Mouse (Mus musculus): ENCODE data around the gene Tfeb. TPM values are rescaled to one million over a fixed set of nuclear protein-coding genes. Genes with fewer than 3 reads are reported as not detected.

Tfeb gene
- total RNA-seq, 1 experiment from 2014 or later: 7.4 TPM

DNA sequence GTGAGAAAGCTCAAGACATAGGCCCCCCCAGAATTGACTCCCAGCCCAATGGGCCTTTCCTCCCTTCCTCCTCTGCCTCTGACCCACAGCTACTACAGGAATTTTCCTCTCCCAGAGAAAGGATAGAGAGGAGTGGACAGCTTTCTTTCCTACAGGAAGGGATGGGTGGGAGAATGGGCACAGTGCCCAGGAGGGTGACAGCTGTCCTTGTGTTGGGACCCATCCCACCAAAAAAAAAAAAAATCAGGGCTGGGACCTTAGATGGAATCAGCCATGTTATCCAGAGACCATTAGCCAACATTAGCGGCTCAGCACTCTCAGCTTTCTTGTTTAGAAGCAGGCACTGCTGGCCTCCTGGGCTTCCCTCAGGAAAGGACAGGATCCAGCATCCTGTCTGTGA is 30.6 kb upstream of the Tfeb start:
- no peak for ATAC-seq (replicated peaks in 1 of 2; ENCODE audit: insufficient read depth in 1 of 2, low FRiP score in 2 of 2, low TSS enrichment in 1 of 2, low read depth in 1 of 2, poor library complexity in 2 of 2, severe bottlenecking in 2 of 2)

DNA sequence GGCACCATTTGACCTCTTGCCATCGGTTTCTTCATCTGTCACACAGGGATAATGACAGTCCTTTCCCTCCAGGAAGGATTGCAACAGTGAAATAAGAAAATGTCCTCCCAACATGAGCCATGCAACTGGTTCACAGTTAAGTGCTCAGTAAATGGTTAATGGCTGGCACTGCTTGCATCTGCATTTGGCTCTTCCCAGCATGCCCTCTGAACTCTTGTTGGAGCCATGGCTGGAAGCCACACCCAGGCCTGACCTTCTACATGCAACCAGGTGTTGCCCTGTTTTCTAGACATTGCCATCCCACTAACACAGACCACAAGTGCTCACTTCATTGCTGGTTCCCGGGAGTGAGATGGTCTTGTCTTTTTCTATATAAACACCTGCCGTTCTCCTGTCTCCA is 28.9 kb upstream of the Tfeb start:
- ATAC-seq (replicated peaks in 1 of 2; ENCODE audit: insufficient read depth in 1 of 2, low FRiP score in 2 of 2, low TSS enrichment in 1 of 2, low read depth in 1 of 2, poor library complexity in 2 of 2, severe bottlenecking in 2 of 2): no peak

DNA sequence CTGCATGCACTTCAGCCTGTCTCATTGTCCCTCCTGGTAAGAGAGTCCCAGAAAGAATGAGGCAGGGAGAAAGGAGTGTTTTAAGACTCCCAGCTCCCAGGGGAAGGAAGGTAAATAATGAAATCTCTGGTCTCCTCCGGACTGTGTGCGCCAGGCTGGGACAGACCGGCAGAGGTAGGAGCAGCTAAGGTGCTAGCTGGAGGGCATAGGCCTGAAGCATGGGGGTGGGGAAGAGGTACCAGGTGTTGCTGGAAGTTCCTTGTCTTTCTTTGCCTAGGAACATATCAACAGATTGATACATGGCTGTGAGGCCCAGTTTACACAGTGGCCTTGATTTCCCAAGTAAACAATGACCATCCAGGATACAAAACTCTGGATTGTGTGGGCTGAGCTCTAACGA is 27.9 kb upstream of the Tfeb start:
- ATAC-seq (replicated peaks in 1 of 2; ENCODE audit: insufficient read depth in 1 of 2, low FRiP score in 2 of 2, low TSS enrichment in 1 of 2, low read depth in 1 of 2, poor library complexity in 2 of 2, severe bottlenecking in 2 of 2): no peak

DNA sequence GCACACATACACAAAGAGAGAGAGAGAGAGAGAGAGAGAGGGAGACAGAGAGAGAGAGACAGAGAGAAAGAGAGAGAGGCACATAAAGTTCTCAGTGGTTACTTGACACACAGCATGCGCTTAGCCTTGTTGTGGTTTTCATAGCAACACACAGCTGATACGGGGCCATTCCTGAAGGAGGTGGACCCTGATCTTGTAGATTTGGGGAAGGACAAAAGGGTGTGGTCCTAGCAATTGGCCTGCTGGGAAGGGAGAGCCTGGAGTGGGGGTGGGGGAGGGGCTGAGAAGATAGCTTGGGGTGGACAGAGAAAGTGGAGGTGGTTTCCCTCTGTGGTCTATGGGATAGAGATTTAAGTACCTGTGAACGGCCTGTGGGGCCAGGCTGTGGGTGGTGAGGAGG is 26.8 kb upstream of the Tfeb start:
- no peak for ATAC-seq (replicated peaks in 1 of 2; ENCODE audit: insufficient read depth in 1 of 2, low FRiP score in 2 of 2, low TSS enrichment in 1 of 2, low read depth in 1 of 2, poor library complexity in 2 of 2, severe bottlenecking in 2 of 2)

DNA sequence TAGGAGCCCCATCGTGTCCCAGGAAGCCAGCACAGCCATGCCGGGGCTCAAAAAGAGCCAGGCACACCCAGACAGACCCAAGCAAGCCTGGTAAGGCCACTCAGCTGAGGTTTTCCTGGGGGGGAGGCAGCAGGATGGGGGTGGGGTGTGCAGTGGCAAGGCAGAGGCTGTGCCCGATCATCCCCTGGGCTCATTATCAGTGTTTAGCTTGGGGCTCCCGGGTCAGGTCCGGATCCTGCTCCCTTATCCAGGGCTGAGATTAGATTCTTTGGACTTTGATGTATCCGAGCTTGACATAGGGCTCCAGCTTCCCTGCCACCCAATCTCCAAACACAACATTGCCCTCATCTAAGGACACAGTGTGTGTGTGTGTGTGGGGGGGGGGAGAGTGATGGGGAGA is 24.9 kb upstream of the Tfeb start:
- ATAC-seq (replicated peaks in 1 of 2; ENCODE audit: insufficient read depth in 1 of 2, low FRiP score in 2 of 2, low TSS enrichment in 1 of 2, low read depth in 1 of 2, poor library complexity in 2 of 2, severe bottlenecking in 2 of 2): no peak

DNA sequence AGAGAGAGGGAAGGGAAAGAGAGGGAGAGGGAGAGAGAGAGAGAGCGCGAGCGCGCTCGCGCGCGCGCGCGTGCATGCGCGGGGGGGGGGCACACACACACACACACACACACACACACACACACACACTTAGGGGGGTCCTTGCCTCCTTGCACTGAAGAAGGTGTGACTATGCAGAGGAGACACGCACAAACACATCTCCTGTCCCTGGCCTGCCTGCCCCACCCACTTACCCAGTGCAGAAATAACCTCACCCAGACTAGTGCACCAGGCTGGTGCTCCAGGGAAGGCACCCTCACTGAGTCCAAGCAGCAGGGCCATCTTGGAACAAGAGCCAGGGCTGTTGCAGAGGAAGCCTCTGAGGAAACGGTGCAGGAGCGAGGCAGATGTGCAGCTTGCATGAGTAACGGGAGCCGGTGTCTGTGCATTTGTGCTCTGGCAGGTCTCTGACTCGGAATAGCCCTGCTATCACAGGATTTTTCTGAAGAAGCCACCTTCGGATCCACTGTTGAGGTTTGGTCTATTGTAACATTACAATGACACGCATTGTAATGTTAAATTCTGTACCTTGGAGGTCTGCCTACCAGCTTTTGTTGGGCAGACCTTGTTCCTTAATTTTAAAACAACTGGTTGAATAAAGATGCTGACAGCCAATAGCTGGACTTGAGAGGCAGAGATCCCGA is 23.8 kb upstream of the Tfeb start:
- no peak for ATAC-seq (replicated peaks in 1 of 2; ENCODE audit: insufficient read depth in 1 of 2, low FRiP score in 2 of 2, low TSS enrichment in 1 of 2, low read depth in 1 of 2, poor library complexity in 2 of 2, severe bottlenecking in 2 of 2)

DNA sequence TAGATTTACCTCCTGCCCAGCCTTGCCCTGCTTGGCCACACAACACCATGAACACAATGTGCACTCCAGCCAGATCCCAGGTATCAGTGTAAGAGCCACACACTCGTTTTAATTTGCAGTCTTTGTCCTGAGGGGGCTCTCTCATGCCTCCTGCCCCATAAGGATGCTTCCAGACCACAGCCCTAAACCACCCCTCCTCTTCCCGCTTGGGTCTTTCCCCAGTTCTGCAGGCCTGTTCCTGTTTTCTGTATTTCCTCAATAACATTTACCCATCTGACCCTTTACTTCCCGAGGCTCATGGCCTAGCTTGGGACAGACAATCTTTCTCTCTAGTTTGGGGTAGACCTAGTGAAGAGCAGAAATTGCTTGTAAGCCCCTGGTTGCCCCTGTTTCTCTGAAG is 21.8 kb upstream of the Tfeb start:
- ATAC-seq (replicated peaks in 1 of 2; ENCODE audit: insufficient read depth in 1 of 2, low FRiP score in 2 of 2, low TSS enrichment in 1 of 2, low read depth in 1 of 2, poor library complexity in 2 of 2, severe bottlenecking in 2 of 2): peak in 1 of 2 experiments; percentile 51; a peak in 2 of 4 replicates

DNA sequence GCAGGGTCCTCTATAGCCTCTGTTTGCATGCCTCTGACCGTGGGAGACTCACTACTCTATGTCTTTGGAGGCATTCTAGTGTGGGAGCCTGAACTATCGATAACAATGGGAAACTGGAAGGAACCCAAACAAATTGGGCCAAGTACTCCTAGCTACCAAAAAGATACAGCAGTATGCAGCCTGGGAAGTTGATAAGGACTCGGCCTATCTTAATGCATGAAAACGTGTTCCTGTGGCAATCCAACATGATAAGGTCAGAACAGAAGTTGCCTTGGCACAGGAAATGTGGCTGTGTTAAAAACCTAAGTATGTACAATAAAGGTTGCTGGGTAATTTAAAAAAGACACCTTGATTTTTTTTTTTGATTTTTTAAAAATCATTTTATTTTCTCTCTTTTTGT is 15.6 kb upstream of the Tfeb start:
- no peak for ATAC-seq (replicated peaks in 1 of 2; ENCODE audit: insufficient read depth in 1 of 2, low FRiP score in 2 of 2, low TSS enrichment in 1 of 2, low read depth in 1 of 2, poor library complexity in 2 of 2, severe bottlenecking in 2 of 2)

DNA sequence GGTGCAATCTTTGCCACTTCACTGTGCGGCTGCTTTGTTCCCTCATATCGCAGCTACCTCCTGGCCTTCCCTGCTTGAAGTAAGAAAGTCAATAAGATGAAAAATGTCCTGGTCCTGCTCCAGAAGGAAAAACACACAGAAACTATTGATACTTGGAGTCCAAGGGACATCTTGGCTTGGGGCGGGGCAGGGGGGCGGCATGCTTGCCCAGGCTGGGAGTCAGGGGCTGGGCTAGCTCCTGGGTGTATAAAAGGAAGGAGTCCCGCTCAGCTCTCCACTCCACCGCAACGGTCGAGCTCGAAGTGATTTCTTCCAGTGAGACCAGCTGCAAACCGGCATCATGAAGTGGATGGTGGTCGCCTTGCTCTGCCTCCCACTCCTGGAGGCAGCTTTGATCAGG is 10.3 kb upstream of the Tfeb start, which contains the start of gene Pgc:
Pgc (plus strand) TSS at position 277 of the 400 bp plus-strand sequence.
- no peak for ATAC-seq (replicated peaks in 1 of 2; ENCODE audit: insufficient read depth in 1 of 2, low FRiP score in 2 of 2, low TSS enrichment in 1 of 2, low read depth in 1 of 2, poor library complexity in 2 of 2, severe bottlenecking in 2 of 2)

DNA sequence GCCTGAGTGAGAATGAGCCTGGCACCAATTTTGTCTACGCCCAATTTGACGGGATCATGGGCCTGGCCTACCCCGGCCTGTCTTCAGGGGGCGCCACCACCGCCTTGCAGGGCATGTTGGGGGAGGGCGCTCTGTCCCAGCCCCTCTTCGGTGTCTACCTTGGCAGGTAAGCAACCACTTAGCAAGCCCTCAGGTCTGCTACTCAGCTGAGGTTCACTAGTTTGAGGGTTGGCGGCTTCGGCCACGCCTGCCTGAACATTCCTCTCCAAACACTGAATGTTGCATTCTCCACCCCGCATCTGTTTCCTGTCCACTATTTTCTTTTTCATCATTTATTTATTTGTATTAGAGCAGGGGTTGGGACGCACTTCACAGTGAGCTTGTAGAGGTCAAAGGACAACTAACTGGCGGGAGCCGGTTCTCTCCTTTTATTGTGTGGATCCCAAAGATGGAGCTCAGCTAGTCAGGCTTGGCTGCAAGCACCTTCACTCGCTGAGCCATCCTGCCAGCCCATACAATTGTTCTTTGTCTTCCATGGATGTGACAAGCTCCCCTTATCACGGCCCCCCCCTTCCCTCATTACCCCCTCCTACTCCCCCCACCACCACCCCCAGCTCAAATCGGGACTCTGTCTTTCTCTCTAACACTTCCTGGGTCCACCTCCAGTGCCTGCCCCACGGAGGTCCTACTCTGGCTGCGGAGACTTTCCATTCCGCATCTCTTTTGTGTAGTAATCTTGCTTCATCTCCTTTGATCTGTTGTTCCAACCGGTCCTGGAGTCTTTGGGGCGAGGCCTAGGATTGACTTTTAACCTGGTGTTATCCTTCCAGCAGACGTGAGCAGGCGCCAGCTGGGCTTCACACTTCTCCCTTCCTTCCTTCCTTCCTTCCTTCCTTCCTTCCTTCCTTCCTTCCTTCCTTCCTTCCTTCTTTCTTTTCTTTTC is 5.9 kb upstream of the Tfeb start:
- no peak for ATAC-seq (replicated peaks in 1 of 2; ENCODE audit: insufficient read depth in 1 of 2, low FRiP score in 2 of 2, low TSS enrichment in 1 of 2, low read depth in 1 of 2, poor library complexity in 2 of 2, severe bottlenecking in 2 of 2)

DNA sequence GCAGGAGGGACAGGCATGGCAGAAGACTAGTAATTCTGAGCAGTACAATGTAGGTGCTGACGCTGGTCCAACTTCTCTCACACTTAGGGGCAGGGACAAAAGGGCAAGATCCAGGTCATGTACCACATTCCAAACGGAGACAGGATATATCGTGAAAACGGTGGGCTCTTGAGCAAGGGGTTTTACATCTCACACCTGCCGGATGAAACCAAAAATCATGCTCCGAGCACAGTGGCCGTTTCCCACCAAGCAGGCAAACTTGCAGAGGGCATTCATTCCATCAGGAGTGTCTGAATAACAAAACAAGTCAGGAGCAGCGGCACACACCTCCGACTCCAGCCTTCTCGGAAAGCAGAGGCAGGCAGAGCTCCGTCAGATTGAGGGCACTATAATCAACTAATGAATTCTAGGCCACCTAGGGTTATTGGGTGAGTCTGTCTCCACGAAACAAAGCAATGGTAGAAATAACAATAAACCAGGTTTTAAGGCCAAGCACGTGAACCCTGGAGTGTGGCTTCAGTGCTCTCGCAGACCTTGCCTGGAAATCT is 1.2 kb upstream of the Tfeb start:
- no peak for ATAC-seq (replicated peaks in 1 of 2; ENCODE audit: insufficient read depth in 1 of 2, low FRiP score in 2 of 2, low TSS enrichment in 1 of 2, low read depth in 1 of 2, poor library complexity in 2 of 2, severe bottlenecking in 2 of 2)

DNA sequence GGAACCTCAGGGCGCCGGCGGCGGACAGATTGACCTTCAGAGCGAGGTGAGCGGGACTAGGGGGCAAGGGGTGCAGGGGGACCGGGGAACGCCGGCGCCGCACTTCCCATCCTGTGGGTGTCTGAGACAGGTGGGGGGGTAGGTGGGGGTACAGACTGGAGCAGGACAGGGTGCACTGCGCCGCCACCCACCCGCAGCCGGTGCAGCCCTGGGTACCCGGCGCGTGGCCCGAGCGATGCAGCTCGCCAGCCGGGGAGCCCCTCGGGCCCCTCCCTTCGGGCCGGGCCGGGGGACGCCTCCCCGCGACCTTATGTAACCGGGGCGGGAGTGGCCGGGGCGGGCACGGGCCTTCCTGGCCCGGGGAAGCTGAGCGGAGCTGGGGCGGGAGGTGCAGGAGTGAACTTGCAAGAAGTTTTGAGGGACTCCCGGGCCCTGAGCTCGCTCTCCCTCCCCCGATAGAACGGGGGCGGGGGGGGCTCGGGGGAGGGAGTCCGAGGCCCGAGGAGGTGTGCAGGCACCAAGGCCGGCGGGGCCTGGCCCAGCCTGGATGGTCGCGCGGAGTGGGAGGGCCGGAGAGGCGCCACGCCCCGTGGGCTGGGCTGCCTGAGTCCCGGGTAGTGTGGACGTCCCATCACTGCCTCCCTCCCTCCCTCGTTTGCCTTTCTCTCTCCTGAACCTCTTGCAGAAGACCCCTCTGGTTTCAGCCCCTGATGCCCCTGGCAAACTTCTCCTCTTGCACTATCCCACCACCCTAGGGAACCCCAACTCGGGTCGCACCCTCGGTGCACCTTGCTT is 638 bp downstream of the Tfeb start:
- peak; percentile 71 to 73 for ATAC-seq (replicated peaks in 1 of 2; ENCODE audit: insufficient read depth in 1 of 2, low FRiP score in 2 of 2, low TSS enrichment in 1 of 2, low read depth in 1 of 2, poor library complexity in 2 of 2, severe bottlenecking in 2 of 2)

DNA sequence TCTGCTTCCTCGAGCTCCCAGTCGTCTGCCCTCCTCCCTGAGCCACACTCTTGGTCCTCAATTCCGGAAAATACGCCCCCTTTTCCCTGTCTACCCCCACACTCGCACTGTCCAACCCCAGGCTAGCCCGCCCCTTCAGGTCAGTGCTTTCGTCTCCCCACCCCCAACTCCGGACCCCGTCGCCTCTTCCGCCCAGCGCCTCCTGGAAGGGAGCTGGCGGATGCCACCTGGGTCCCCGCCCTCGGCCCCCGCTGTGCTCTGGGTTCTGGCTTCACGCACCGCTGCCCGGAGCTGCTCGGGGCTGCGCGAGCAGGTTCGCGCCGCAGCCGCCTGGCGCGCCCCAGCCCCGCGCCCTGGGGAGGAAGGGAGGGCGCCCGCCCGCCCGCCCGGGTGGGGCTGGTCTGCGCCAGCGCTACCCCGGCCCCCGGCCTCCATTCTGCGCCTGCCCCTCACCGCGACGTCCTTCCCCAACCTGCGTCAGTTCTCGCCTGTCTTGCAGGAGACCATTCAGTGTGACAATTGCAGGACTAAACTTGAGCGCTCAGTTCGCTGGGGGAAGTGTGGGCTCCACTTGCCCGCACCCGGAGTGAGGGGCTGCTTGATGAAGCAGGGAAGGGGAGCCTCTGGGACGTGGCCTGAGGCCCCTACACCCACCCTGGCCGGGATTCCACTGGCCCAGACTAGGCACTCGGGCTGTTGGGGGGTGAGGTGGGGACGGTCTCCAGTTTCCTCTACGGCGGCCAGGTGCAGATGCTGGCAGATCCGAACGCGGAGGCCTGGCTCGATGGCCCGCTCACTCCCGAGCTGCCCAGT is 1.4 kb downstream of the Tfeb start:
- peak in 1 of 2 experiments; percentile 31; a peak in 1 of 4 replicates for ATAC-seq (replicated peaks in 1 of 2; ENCODE audit: insufficient read depth in 1 of 2, low FRiP score in 2 of 2, low TSS enrichment in 1 of 2, low read depth in 1 of 2, poor library complexity in 2 of 2, severe bottlenecking in 2 of 2)

DNA sequence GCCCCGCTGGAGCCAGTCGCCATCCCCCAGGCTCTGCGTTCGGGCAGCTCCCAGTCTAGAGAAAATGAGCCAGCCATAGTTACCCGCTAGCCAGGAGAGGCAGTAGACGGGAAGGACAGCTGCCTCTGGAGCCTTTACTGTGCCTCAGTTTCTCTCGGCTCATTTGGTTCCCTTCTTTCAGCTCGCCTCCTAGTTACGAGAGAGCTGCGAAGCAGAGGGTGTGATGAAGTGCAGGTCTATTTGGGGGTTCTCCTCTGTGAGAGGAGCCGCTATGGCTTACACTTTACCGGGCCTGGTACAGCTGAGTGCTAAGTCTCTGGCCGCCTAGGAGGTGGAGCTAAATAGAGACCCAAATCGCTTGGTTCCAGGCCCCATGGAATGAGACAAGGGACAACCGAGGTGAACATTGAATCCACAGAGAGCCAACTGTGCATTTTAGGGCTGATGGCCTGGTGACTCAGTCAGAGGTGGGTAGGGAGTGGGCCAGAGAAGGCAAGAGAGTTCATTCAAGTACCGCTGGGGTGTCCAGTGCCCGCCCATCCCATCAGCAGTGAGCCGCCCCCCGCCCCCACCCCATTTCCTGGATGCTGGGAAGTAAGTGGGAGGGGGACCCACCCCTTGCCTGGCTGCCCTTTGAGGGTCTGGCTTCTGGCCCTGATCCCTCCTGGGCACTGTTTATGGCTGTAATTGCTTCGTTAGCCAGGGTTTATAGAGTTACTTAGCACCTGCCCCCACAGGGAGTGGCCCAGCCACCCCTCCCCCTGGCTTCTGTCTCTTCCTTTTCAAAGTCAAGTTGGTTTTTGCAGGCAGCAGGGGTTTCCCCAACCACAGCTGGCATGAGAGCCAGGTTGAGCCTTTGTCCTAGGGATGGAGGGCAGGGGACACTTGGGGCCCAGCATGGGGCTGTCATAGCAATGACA is 2.3 kb downstream of the Tfeb start:
- ATAC-seq (replicated peaks in 1 of 2; ENCODE audit: insufficient read depth in 1 of 2, low FRiP score in 2 of 2, low TSS enrichment in 1 of 2, low read depth in 1 of 2, poor library complexity in 2 of 2, severe bottlenecking in 2 of 2): 0 out of 4 replicates have a peak, but pooled peaks have one; percentile 26 to 44

DNA sequence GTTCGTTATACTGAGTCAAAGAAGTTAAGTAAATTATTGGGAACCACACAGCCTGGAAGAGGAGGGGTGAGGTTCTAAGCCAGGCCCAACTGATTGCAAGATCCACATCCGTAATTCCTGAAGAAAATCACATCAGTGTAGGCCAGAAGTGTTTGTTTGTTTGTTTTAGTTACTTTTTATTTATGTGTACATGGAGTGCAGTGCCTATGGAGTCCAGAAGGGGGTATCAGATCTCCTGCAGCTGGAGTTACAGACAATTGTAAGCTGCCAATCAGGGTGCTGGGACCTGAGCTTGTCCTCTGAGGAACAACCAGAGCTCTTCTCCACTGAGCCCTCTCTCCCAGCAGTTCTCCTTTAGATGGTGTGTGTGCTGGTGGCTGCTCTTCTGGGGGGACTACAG is 3.4 kb downstream of the Tfeb start:
- ATAC-seq (replicated peaks in 1 of 2; ENCODE audit: insufficient read depth in 1 of 2, low FRiP score in 2 of 2, low TSS enrichment in 1 of 2, low read depth in 1 of 2, poor library complexity in 2 of 2, severe bottlenecking in 2 of 2): no peak
